Mouse (Mus musculus) myocyte (in vitro differentiated cells): ENCODE measurements around the gene Piwil1.

Experiments used
- MAX ChIP-seq: IDR thresholded peaks from one replicate; pipeline ENCODE4 v1.6.1; 2011; ENCODE audit warnings: low read depth, mild to moderate bottlenecking, control low read depth
- POLR2A ChIP-seq: IDR thresholded peaks from one replicate; pipeline ENCODE4 v1.6.1; 2011; ENCODE audit warnings: low read depth, mild to moderate bottlenecking, control low read depth, moderate library complexity; ENCODE audit not compliant: insufficient read length
- TCF12 ChIP-seq: IDR thresholded peaks from one replicate; pipeline ENCODE4 v1.6.1; 2011; ENCODE audit warnings: mild to moderate bottlenecking, control low read depth; ENCODE audit not compliant: poor library complexity, insufficient read depth, severe bottlenecking

GRCm38 (mm10) chr5:128677861-128678260, 24.5 kb upstream of the Piwil1 start:
- TF ChIP-seq POLR2A (no peak), TCF12 (no peak), MAX (no peak)
